Mouse (Mus musculus) T-helper 2 cell (primary cell): ENCODE measurements at regions not wholly inside any gene's neighbourhood (a gene's known extent, or its start where the extent isn't known, plus 50 kb on each side); places are given as distances from the start of the nearest gene placed in this dataset.

Source experiments
- in situ Hi-C: fragments of 300-600 bp; cut with MboI, MseI; formaldehyde crosslinking; loops from one replicate; pipeline ENCODE4 v1.15.1; 2025; ENCODE audit warnings: high pct_unique_total_duplicates

GRCm38 (mm10) chr13:99847531-99847930 lies 53.4 kb downstream of the Cartpt start:
- in situ Hi-C loops: loop anchor here (10.0 kb wide), 1 partner anchor 483 kb away; no protein-coding TSS in a partner anchor

GRCm38 (mm10) chr13:99842626-99843025 lies 58.3 kb downstream of the Cartpt start:
- in situ Hi-C loops: loop anchor here (10.0 kb wide), 1 partner anchor 478 kb away; no protein-coding TSS in a partner anchor

GRCm38 (mm10) chr13:99839446-99839845 lies 61.4 kb downstream of the Cartpt start:
- in situ Hi-C loops: no loop called here

- in situ Hi-C loops: no loop called here
Observed at GRCm38 (mm10) chr13:99837772-99838425, 63.0 kb downstream of the Cartpt start.

GRCm38 (mm10) chr13:99837180-99837579 lies 63.7 kb downstream of the Cartpt start:
- in situ Hi-C loops: no loop called here

GRCm38 (mm10) chr13:99836586-99836985 lies 64.3 kb downstream of the Cartpt start:
- in situ Hi-C loops: no loop called here

GRCm38 (mm10) chr13:99835518-99835917 lies 65.4 kb downstream of the Cartpt start:
- in situ Hi-C loops: no loop called here

GRCm38 (mm10) chr13:99830080-99830724 lies 70.7 kb downstream of the Cartpt start:
- in situ Hi-C loops: no loop called here

GRCm38 (mm10) chr13:99827573-99827972 lies 73.3 kb downstream of the Cartpt start:
- in situ Hi-C loops: no loop called here

- in situ Hi-C loops: no loop called here
Observed at GRCm38 (mm10) chr13:99824625-99825024, 76.3 kb downstream of the Cartpt start.

- in situ Hi-C loops: no loop called here
Observed at GRCm38 (mm10) chr13:99816666-99817065, 84.2 kb downstream of the Cartpt start.

- in situ Hi-C loops: no loop called here
Observed at GRCm38 (mm10) chr13:99815786-99816185, 85.1 kb downstream of the Cartpt start.

GRCm38 (mm10) chr13:99814801-99815200 lies 86.1 kb downstream of the Cartpt start:
- in situ Hi-C loops: no loop called here

GRCm38 (mm10) chr13:99814033-99814556 lies 86.8 kb downstream of the Cartpt start:
- in situ Hi-C loops: no loop called here

GRCm38 (mm10) chr13:99794448-99794847 lies 106.4 kb downstream of the Cartpt start:
- in situ Hi-C loops: no loop called here

GRCm38 (mm10) chr13:99793786-99794435 lies 107.0 kb downstream of the Cartpt start:
- in situ Hi-C loops: no loop called here

GRCm38 (mm10) chr13:99793001-99793400 lies 107.9 kb downstream of the Cartpt start:
- in situ Hi-C loops: no loop called here

GRCm38 (mm10) chr13:99790951-99791350 lies 109.9 kb downstream of the Cartpt start:
- in situ Hi-C loops: no loop called here

- in situ Hi-C loops: no loop called here
Observed at GRCm38 (mm10) chr13:99787760-99788159, 113.1 kb downstream of the Cartpt start.

- in situ Hi-C loops: no loop called here
Observed at GRCm38 (mm10) chr13:99785427-99785826, 115.5 kb downstream of the Cartpt start.

GRCm38 (mm10) chr13:99784314-99784713 lies 116.6 kb downstream of the Cartpt start:
- in situ Hi-C loops: no loop called here
